Mouse (Mus musculus) kidney, adult 2 months (tissue): Measurements from ENCODE around the gene Tas2r135.

Experiments used
- CTCF ChIP-seq: fragments of 200-500 bp; conservative IDR thresholded peaks from 2 replicates; pipeline ENCODE4 v1.5.1; 2011; ENCODE audit warnings: low read depth, mild to moderate bottlenecking, control low read depth, low read length, moderate library complexity, mixed read lengths; ENCODE audit not compliant: insufficient read depth, insufficient read length
- POLR2A ChIP-seq: fragments of 200-500 bp; IDR thresholded peaks from one replicate; pipeline ENCODE4 v1.6.1; 2011; ENCODE audit warnings: low read depth, low read length, control low read depth

- TF ChIP-seq POLR2A (no peak), CTCF (no peak)
Observed at GRCm38 (mm10) chr6:42360231-42360840, 44.9 kb upstream of the Tas2r135 start.
